Mouse (Mus musculus) testis, adult 2 months (tissue): ENCODE measurements around the gene Tmem92.

ENCODE experiments used
- CTCF ChIP-seq: fragments of 200-500 bp; IDR thresholded peaks from 2 replicates; pipeline ENCODE4 v1.5.1; 2012; ENCODE audit warnings: low read depth, mild to moderate bottlenecking, inconsistent platforms, low read length, moderate library complexity; ENCODE audit not compliant: control insufficient read depth, insufficient read depth, insufficient replicate concordance
- POLR2A ChIP-seq: fragments of 200-500 bp; IDR thresholded peaks from 2 replicates; pipeline ENCODE4 v1.6.1; 2012; ENCODE audit warnings: low read depth, mild to moderate bottlenecking, inconsistent platforms, low read length, moderate library complexity; ENCODE audit not compliant: control insufficient read depth

DNA sequence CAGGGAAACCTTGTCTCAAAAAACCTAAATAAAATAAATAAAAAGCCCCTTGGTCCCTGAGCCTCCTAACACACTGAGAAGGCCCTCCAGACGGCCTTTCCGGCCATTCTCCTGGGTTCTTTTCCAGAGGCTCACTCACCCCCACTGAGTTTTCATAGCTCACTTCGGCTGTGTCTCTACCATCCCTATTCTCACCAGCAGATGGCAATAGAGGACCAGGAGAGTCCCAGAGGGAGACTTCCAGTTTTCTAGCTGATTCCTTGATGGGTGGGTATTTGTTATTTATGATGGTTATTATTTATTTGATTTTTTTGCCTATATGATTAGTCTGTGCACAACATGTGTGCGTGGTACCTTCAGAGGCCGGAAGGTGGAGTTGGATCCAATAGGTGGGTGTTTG is 52.2 kb downstream of the Tmem92 start:
- TF ChIP-seq CTCF (no peak), POLR2A (no peak)
